In genomic region chr7:13038621-13039169, GRCm38 (mm10) we compare ENCODE assay signal across 8 mouse cellular contexts. TPM values are rescaled to one million over a fixed set of nuclear protein-coding genes. Genes with fewer than 3 reads are reported as not detected.
A peak's percentile ranks its signal among the peaks of the same experiment; 100 is the strongest.
DNase-seq lines count a peak whose midpoint lies in the region; ATAC-seq and TF ChIP-seq lines count a peak whose summit lies in the region.

No protein-coding gene starts in this region.

- H3K9ac ChIP-seq in forebrain, embryonic 13.5 days: peak overlapping the region; percentile 93
- peak overlapping the region; percentile 98 for H3K9ac ChIP-seq in kidney, postnatal 0 days (ENCODE audit: low read depth, low read length)
- peak overlapping the region; percentile 97 for H3K9ac ChIP-seq in midbrain, embryonic 11.5 days (ENCODE audit: low read length)

- ATAC-seq in forebrain, embryonic 13.5 days: no peak
- no peak for ATAC-seq in kidney, postnatal 0 days (replicated peaks; ENCODE audit: low FRiP score, low read depth)
- ATAC-seq in midbrain, embryonic 11.5 days (ENCODE audit: low FRiP score): no peak

- no peaks in the 10 kb centered on the region for H3K36me3 ChIP-seq in testis, adult 2 months (ENCODE audit: control insufficient read depth, insufficient read depth, low read length)
- H3K36me3 ChIP-seq in forebrain, embryonic 13.5 days (ENCODE audit: poor library complexity, severe bottlenecking): peaks cover 20% of the 10 kb centered on the region
- H3K36me3 ChIP-seq in kidney, postnatal 0 days (ENCODE audit: insufficient read depth, low read length): peaks cover 11% of the 10 kb centered on the region; the same call in 1 of the 2 replicates
- peaks cover 12% of the 10 kb centered on the region for H3K36me3 ChIP-seq in midbrain, embryonic 11.5 days (ENCODE audit: control insufficient read depth, insufficient read depth, low read length)

- H3K27me3 ChIP-seq in testis, adult 2 months (ENCODE audit: control insufficient read depth, insufficient read depth, low read length): no peaks in the 10 kb centered on the region
- H3K27me3 ChIP-seq in forebrain, embryonic 13.5 days: peaks cover 28% of the 10 kb centered on the region
- peaks cover 9% of the 10 kb centered on the region for H3K27me3 ChIP-seq in kidney, postnatal 0 days (ENCODE audit: insufficient read depth, low read length)
- H3K27me3 ChIP-seq in midbrain, embryonic 11.5 days (ENCODE audit: control insufficient read depth, insufficient read depth, low read length): peaks cover 17% of the 10 kb centered on the region

- 21% methylated on average over 15 of the region's 15 CpGs for WGBS in forebrain, embryonic 13.5 days
- 9% methylated on average over 15 of the region's 15 CpGs for WGBS in kidney, postnatal 0 days
- 27% methylated on average over 15 of the region's 15 CpGs for WGBS in midbrain, embryonic 11.5 days

- peak overlapping the region; percentile 92 for H3K4me3 ChIP-seq in testis, adult 2 months (ENCODE audit: control insufficient read depth, low read depth, low read length)
- H3K4me3 ChIP-seq in forebrain, embryonic 13.5 days: peak overlapping the region; percentile 72
- peak overlapping the region; percentile 81 for H3K4me3 ChIP-seq in kidney, postnatal 0 days (replicated peaks; ENCODE audit: low read depth, low read length)
- peak overlapping the region; percentile 85 for H3K4me3 ChIP-seq in midbrain, embryonic 11.5 days (ENCODE audit: low read depth, low read length)

- peaks cover 35% of the 10 kb centered on the region for H3K4me1 ChIP-seq in testis, adult 2 months (ENCODE audit: control insufficient read depth, insufficient read depth, low read length)
- H3K4me1 ChIP-seq in forebrain, embryonic 13.5 days: peaks cover 44% of the 10 kb centered on the region
- H3K4me1 ChIP-seq in kidney, postnatal 0 days (replicated peaks; ENCODE audit: insufficient read depth, low read length): peaks cover 21% of the 10 kb centered on the region
- H3K4me1 ChIP-seq in midbrain, embryonic 11.5 days (ENCODE audit: control insufficient read depth, insufficient read depth, low read length): peaks cover 26% of the 10 kb centered on the region

- no peak for DNase-seq in testis, postnatal 10 days (ENCODE audit: low spot score)
- DNase-seq in kidney, postnatal 0 days (ENCODE audit: low spot score): peak; percentile 55
- peak; percentile 84 for DNase-seq in midbrain, embryonic 11.5 days (ENCODE audit: low spot score, missing footprints)
- no peak for DNase-seq in frontal cortex, postnatal 10 days (ENCODE audit: low spot score in 2 of 2)
- no peak for DNase-seq in layer of hippocampus, adult 9-10 months (ENCODE audit: low spot score)
- no peak for DNase-seq in ovary, postnatal 36 days (ENCODE audit: low spot score)

- no peak for TF ChIP-seq POLR2A in testis, adult 2 months (IDR thresholded peaks at IDR 0.05; ENCODE audit: control insufficient read depth, low read depth, low read length)

- H3K27ac ChIP-seq in testis, adult 2 months (ENCODE audit: control insufficient read depth, insufficient read depth, low read depth, low read length): peak overlapping the region; percentile 97
- H3K27ac ChIP-seq in forebrain, embryonic 13.5 days: peak overlapping the region; percentile 100
- peak overlapping the region; percentile 100 for H3K27ac ChIP-seq in kidney, postnatal 0 days
- H3K27ac ChIP-seq in midbrain, embryonic 11.5 days (ENCODE audit: low read depth, low read length): peak overlapping the region; percentile 99

- peak overlapping the region; percentile 91 for H3K4me2 ChIP-seq in forebrain, embryonic 13.5 days
- peak overlapping the region; percentile 80 for H3K4me2 ChIP-seq in kidney, postnatal 0 days (ENCODE audit: low read length)
- peak overlapping the region; percentile 88 for H3K4me2 ChIP-seq in midbrain, embryonic 11.5 days

- no peaks in the 10 kb centered on the region for H3K9me3 ChIP-seq in forebrain, embryonic 13.5 days (replicated peaks)
- H3K9me3 ChIP-seq in kidney, postnatal 0 days (replicated peaks; ENCODE audit: low read length): no peaks in the 10 kb centered on the region
- no peaks in the 10 kb centered on the region for H3K9me3 ChIP-seq in midbrain, embryonic 11.5 days (ENCODE audit: control insufficient read depth, low read length)

- no peak for TF ChIP-seq CTCF in testis, adult 2 months (IDR thresholded peaks at IDR 0.05; ENCODE audit: control insufficient read depth, insufficient read depth, insufficient replicate concordance, low read depth, low read length)
- no peak for TF ChIP-seq CTCF in kidney, postnatal 0 days (IDR thresholded peaks at IDR 0.05; ENCODE audit: low read depth)

RNA-seq across cellular contexts. Expression of gene Ube2m, which starts 0.6 kb away (rescaled TPM):
- 377 and 399 TPM in 2 replicates for polyA plus RNA-seq in testis, adult 2 months (2012; rRNA removed)
- polyA plus RNA-seq in forebrain, embryonic 13.5 days (2015; fragmentation: Nextera tagmentation; extraction: Ambion mirVana): 44.0 and 53.7 TPM in 2 replicates
- 123 and 134 TPM in 2 replicates for polyA plus RNA-seq in kidney, postnatal 0 days (2015; fragmentation: Nextera tagmentation; extraction: Ambion mirVana)
- polyA plus RNA-seq in midbrain, embryonic 11.5 days (2014; fragmentation: Nextera tagmentation; extraction: Ambion mirVana): 152 and 166 TPM in 2 replicates

RNA-seq across cellular contexts. Expression of gene Chmp2a, which starts 4.1 kb away (rescaled TPM):
- 107 and 115 TPM in 2 replicates for polyA plus RNA-seq in testis, adult 2 months (2012; rRNA removed)
- 164 and 168 TPM in 2 replicates for polyA plus RNA-seq in forebrain, embryonic 13.5 days (2015; fragmentation: Nextera tagmentation; extraction: Ambion mirVana)
- 235 and 240 TPM in 2 replicates for polyA plus RNA-seq in kidney, postnatal 0 days (2015; fragmentation: Nextera tagmentation; extraction: Ambion mirVana)
- polyA plus RNA-seq in midbrain, embryonic 11.5 days (2014; fragmentation: Nextera tagmentation; extraction: Ambion mirVana): 133 and 140 TPM in 2 replicates

RNA-seq across cellular contexts. Expression of gene Mzf1, which starts 15.9 kb away (rescaled TPM):
- polyA plus RNA-seq in testis, adult 2 months (2012; rRNA removed): 7.5 and 8.2 TPM in 2 replicates
- polyA plus RNA-seq in forebrain, embryonic 13.5 days (2015; fragmentation: Nextera tagmentation; extraction: Ambion mirVana): 5.1 and 6.0 TPM in 2 replicates
- 2.3 and 2.6 TPM in 2 replicates for polyA plus RNA-seq in kidney, postnatal 0 days (2015; fragmentation: Nextera tagmentation; extraction: Ambion mirVana)
- 1.3 and 2.7 TPM in 2 replicates for polyA plus RNA-seq in midbrain, embryonic 11.5 days (2014; fragmentation: Nextera tagmentation; extraction: Ambion mirVana)

RNA-seq across cellular contexts. Expression of gene Zbtb45, which starts 28.9 kb away (rescaled TPM):
- 4.3 and 5.6 TPM in 2 replicates for polyA plus RNA-seq in testis, adult 2 months (2012; rRNA removed)
- polyA plus RNA-seq in forebrain, embryonic 13.5 days (2015; fragmentation: Nextera tagmentation; extraction: Ambion mirVana): 32.8 and 37.1 TPM in 2 replicates
- polyA plus RNA-seq in kidney, postnatal 0 days (2015; fragmentation: Nextera tagmentation; extraction: Ambion mirVana): 17.4 and 17.5 TPM in 2 replicates
- polyA plus RNA-seq in midbrain, embryonic 11.5 days (2014; fragmentation: Nextera tagmentation; extraction: Ambion mirVana): 25.7 and 32.8 TPM in 2 replicates

RNA-seq across cellular contexts. Expression of gene Trim28, which starts 39.8 kb away (rescaled TPM):
- polyA plus RNA-seq in testis, adult 2 months (2012; rRNA removed): 507 and 516 TPM in 2 replicates
- 270 and 289 TPM in 2 replicates for polyA plus RNA-seq in forebrain, embryonic 13.5 days (2015; fragmentation: Nextera tagmentation; extraction: Ambion mirVana)
- polyA plus RNA-seq in kidney, postnatal 0 days (2015; fragmentation: Nextera tagmentation; extraction: Ambion mirVana): 195 and 197 TPM in 2 replicates
- polyA plus RNA-seq in midbrain, embryonic 11.5 days (2014; fragmentation: Nextera tagmentation; extraction: Ambion mirVana): 399 and 443 TPM in 2 replicates

Comparison
In these comparisons a context has a peak if more than half of its experiments do, and no peak if none do; other contexts are left out.
1. DNase-seq: peak in kidney, postnatal 0 days (single experiment) and midbrain, embryonic 11.5 days (single experiment); none in testis, postnatal 10 days (single experiment), frontal cortex, postnatal 10 days (0 of 2), layer of hippocampus, adult 9-10 months (single experiment) and ovary, postnatal 36 days (single experiment).
2. Peak in every context shown above with its lines, with median percentiles within 50 percentile points of each other: H3K27ac ChIP-seq, H3K4me3 ChIP-seq, H3K4me2 ChIP-seq and H3K9ac ChIP-seq.